Mouse (Mus musculus) stomach, postnatal 0 days (tissue): ENCODE results near the gene Adam11.

Experiments used
- CTCF ChIP-seq: IDR thresholded peaks from 2 replicates; pipeline ENCODE4 v1.5.1; 2016; ENCODE audit warnings: antibody characterized with exemption, low read depth, mild to moderate bottlenecking, moderate library complexity
- EP300 ChIP-seq: optimal IDR thresholded peaks from 2 replicates; pipeline ENCODE3; 2016; ENCODE audit warnings: antibody characterized with exemption

GRCm38 (mm10) chr11:102769141-102769540 lies 7.9 kb downstream of the Adam11 start:
- TF ChIP-seq CTCF (no peak), EP300 (no peak)
